Mouse (Mus musculus): Measurements from ENCODE around the gene Wscd1.

DNA sequence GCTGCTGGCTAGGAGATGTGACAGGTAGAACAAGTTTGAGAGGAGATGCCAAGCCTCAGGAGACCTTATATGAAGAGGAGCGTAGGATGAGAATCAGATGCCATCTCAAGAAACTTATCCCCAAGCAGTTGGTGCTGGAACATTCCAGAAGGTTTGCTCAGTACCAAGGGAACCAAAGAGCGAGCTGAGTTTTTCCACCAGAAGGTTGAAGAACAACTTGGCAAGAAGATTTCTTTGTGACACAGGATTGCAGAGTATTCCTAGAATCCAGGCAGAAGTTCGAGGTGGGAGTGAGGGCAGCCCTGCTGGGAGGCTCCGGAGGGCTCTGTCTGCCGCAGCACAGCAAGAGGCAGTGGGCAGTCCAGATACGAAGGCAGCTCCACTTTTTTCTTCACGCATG is 21.4 kb downstream of the Wscd1 start:
- TF ChIP-seq CTCF (IDR thresholded peaks at IDR 0.05; ENCODE audit: borderline replicate concordance, insufficient read depth, low read depth, low read length), result no peak
- no peak for TF ChIP-seq POLR2A (IDR thresholded peaks at IDR 0.05; ENCODE audit: borderline replicate concordance, insufficient read depth, low read length)
